22 mouse cellular contexts compared by ENCODE assay signal in the genomic region with DNA sequence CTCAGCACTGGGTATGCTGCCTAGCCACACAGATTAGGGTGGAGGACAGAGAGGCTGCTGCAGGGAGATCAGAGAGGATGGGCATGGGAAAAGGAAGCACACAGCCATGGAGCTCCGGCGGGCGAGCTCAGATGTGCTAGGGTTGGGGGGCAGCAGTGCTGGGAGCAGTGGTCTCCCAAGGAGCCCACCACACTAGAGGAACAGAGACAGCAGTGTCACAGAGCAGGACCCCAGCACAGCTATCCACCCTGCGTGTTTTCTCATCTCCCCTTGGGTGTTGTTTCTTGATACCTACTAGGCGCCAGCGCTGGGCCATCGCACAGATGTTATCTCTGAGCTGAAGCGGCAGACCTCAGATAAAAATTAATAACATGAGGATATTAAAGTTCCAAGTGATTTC.
"Had no signal": no experiment of that assay in that cellular context is flagged by ENCODE, and none has a peak within 500 bp of the region (broad histone marks: within the 10 kb centered on the region; RNA-seq: fewer than 3 reads in every experiment).

No protein-coding gene starts in this region.

- H3K27ac ChIP-seq: liver, embryonic 15.5 days; lung, embryonic 15.5 days; macrophage; midbrain, embryonic 12.5 days; neural tube, embryonic 13.5 days; neural tube, embryonic 15.5 days had no signal

- H3K4me3 ChIP-seq: liver, embryonic 15.5 days; lung, embryonic 15.5 days; megakaryocyte, embryonic 14.5 days; midbrain, embryonic 12.5 days; myocyte; neural tube, embryonic 13.5 days; neural tube, embryonic 15.5 days had no signal

- H3K27me3 ChIP-seq: liver, embryonic 15.5 days; lung, embryonic 15.5 days; megakaryocyte, embryonic 14.5 days; midbrain, embryonic 12.5 days; neural tube, embryonic 13.5 days; neural tube, embryonic 15.5 days had no signal

- H3K4me2 ChIP-seq: liver, embryonic 15.5 days; lung, embryonic 15.5 days; midbrain, embryonic 12.5 days; neural tube, embryonic 13.5 days; neural tube, embryonic 15.5 days had no signal

- H3K9me3 ChIP-seq: liver, embryonic 15.5 days; lung, embryonic 15.5 days; midbrain, embryonic 12.5 days; neural tube, embryonic 13.5 days; neural tube, embryonic 15.5 days had no signal

- H3K36me3 ChIP-seq: liver, embryonic 15.5 days; lung, embryonic 15.5 days; midbrain, embryonic 12.5 days; neural tube, embryonic 13.5 days; neural tube, embryonic 15.5 days had no signal

- DNase-seq: liver, postnatal 0 days; lung, adult 2 months; lung, postnatal 14 days; lung, postnatal 36 days; retina, postnatal 1 day; right cerebral cortex, adult 18-20 months; right cerebral cortex, postnatal 25 days; right cerebral cortex, postnatal 4 days; spleen, adult 18-20 months; thymus, adult 18-20 months; thymus, postnatal 14 days; thymus, postnatal 36 days had no signal

- H3K4me1 ChIP-seq: liver, embryonic 15.5 days; megakaryocyte, embryonic 14.5 days had no signal

- H3K9ac ChIP-seq: liver, embryonic 15.5 days; liver, postnatal 0 days; lung, embryonic 15.5 days; midbrain, embryonic 12.5 days; neural tube, embryonic 13.5 days; neural tube, embryonic 15.5 days had no signal

- ATAC-seq: liver, postnatal 0 days; lung, postnatal 0 days; midbrain, embryonic 16.5 days had no signal
